Mouse (Mus musculus) megakaryocyte, adult 5-6 weeks (primary cell): ENCODE measurements at regions not wholly inside any gene's neighbourhood (a gene's known extent, or its start where the extent isn't known, plus 50 kb on each side); places are given as distances from the start of the nearest gene placed in this dataset.

Experiments
- ATAC-seq: 2 replicates; pipeline ENCODE4 v1.8.0; 2016; ENCODE audit warnings: mild to moderate bottlenecking, inconsistent platforms; ENCODE audit not compliant: poor library complexity, severe bottlenecking

DNA sequence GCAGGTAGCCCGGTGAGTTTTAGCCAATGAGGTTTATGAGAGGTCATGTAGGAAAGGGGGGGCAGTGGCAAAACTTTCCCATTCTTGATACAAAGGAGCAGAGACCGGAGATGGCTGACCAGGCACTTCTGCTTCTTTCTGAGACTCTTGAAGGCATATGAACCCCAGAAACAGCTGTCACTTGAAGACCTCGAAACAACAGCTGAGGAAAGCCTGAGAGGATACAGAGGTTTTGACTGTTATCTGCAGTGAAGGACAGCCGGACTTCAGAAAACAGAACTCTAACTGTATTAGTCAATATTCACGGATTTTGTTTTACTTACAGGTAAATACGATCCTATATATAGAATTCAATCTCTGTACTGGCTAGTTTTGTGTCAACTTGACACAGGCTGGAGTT, 50.0 kb upstream of the Tiparp start:
- no peak for ATAC-seq

DNA sequence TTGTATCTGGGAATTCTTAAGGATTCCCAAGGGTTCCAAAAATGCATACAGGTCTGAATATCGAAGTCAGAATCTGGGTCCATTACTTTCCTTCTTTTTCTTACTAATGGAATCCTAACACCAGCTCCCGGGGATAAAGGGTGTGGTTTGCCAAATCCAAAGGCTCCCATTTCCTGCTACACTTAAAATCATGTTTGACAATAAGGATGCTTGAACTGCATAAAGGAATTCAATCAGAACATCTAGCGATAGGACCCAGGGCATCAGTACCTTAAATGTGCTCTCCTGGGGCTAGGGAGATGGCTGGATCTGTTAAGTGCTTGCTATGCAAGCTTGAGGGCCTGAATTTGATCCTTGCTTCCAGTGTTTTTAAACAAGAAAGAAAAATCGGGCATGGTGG, 51.1 kb upstream of the Tiparp start:
- no peak for ATAC-seq

DNA sequence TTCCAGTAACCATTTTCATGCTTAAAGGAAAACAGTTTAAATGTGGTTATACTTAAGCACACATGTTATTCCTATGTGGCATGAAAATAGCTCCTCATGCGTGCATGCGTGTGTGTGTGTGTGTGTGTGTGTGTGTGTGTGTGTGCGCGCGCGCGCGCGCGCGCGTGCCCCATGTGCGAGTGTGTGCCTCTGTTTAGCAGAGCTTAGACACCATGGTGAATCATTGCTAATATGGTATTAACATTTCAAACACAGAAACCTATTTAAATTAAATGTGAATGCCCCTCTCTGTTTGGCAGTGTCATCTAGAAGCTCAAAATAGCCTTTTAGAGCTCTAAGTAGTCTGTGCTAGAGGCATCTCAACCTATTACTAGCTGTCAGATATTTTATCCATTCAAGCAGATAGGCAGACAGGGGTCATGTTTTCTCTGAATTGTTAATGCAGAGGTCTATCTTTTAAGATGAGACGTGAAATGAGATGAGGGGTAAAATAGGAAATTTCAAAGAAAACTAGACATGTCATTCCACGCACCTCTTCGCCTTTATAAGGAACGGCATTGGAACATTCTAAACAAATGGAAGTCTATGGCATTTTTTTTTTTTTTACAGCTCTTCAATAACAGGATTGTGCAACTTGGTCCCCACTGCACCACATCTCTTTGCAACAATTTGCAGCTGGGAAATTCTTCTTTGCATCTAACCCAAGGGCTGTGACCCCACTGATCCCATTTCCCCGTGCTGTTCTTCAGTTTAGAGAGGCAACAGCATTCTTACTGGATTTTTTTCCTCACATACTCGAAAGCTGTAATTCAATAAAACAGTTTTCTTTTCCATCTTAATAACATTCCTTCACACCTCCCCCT, 51.9 kb upstream of the Tiparp start:
- ATAC-seq: no peak

DNA sequence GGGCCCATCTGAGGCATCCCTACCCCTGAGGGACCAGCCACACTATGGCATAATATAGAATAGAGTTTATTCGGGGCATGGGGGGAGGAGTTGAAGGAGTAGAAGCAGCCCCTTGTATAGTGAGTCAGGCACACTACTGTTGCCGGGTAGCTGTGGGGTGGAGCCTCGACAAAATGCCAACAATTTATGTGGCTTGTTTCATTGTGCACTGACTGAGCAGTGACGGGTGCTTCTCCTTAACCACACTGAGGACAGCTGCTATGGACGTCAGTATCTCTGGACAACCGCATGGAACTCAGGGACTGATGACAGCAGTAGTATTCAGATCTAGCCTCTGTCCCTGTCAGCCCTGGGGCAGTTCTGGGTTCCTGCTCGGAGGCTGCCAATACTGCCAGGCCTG, 53.6 kb upstream of the Tiparp start:
- no peak for ATAC-seq

DNA sequence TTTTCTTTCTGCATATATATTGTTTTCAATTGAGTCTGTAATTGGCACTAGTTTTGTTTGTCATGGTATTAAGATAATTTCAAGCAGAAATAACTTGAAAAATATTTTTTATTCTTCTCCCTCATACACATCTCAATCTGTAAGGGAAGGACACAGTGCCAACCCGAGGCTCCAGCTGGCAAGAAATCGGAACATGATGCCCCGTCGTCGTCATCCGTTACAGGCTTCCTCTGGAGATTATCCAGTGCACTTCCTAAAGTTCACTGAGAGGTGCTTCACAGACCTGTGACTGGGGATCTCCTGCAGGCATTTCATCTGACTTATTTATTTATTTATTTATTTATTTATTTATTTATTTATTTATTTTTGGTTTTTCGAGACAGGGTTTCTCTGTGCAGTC, 56.4 kb upstream of the Tiparp start:
- ATAC-seq: no peak

DNA sequence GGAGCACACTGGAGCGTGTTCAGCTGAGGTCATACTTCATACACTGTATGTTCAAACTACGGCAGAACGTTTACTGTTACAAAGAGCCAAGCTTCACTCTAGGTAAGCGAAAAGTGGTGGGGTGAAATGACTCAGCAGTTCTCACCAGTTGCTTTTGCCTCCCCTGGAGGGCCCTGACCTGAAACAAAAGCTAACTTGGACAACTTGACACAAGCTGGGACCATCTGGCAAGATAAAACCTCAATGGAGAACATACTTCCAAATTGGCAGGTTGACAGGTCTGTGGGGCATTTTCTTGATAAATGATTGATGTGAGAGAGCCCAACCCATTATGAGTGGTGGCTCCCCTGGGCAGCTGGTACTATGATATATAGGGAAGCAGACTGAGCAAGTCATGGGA, 59.0 kb upstream of the Tiparp start:
- ATAC-seq: no peak

DNA sequence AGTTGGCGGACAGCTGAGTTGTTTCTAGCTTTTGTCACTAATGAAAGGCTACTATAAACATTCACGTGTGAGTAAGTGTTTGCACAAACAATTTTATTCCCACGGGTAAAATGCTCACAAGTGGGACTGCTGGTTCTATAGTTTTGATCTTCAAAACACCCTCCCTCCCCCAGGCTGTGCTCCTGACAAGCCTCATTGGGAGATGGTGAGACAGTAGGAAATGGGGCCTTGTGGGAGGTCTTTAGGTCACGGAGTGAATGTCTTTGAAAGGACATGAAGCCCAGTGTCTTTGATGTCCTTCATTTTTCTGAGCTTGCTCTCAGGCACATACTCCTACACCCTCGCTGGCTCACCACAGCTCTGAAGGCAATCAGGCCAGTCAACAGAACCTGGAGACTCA, 63.4 kb upstream of the Tiparp start:
- ATAC-seq: peak; percentile 33; the same call in 1 of the 2 replicates

DNA sequence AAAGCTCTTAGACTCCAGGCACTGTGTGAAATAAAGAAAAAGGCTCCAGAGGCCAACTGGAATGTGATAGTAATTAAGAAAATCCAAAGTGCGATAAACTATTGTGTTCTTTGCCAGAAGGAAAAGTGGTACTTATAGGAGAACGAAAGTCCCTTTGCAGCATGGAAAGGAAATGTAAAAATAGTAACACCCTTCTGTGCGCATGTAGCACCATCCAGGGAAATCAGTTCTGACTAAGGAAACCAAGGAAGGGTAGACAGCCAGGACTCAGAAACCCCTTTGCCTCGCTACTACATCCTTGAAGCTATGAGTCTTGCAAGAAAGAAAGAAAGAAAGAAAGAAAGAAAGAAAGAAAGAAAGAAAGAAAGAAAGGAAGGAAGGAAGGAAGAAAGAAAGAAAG, 67.3 kb upstream of the Tiparp start:
- ATAC-seq: no peak

DNA sequence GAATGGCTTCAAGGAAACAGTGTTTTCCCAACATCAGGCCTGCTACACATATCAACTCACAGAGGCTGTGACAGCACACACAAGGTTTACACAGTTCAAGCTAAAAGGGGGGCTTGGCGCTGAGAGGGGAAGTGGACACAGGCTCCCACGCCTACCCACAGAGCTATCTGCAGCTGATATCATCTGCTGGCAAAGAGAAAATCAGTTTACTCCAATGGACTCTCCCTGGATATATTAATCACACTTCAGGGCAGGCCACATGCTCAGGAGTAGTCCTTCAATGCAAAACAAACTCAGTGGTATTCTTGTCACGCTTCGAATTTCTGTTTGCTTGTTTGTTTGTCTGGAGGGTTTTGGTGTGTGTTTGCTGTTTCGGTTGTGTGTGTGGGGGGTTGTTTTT, 67.3 kb upstream of the Ssr3 start:
- ATAC-seq: no peak

DNA sequence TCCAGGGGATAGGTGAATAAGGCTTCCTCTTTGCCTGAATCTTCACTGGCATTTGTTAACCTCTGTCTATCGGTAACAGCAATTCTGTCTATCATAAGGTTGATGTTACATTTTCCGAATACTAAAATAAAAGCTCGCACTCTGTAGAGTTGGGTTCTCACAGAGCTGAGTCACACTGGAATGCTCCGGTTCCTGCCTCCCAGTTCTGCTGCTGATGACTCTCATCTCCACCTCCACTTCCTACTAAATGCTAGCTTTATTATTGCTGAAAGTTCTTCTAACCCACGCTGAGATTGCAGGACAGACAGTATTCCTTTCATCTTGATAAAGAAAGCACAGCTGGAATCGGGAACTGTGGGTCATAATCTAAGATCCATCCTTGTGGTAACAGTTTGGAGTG, 65.5 kb upstream of the Ssr3 start:
- no peak for ATAC-seq

DNA sequence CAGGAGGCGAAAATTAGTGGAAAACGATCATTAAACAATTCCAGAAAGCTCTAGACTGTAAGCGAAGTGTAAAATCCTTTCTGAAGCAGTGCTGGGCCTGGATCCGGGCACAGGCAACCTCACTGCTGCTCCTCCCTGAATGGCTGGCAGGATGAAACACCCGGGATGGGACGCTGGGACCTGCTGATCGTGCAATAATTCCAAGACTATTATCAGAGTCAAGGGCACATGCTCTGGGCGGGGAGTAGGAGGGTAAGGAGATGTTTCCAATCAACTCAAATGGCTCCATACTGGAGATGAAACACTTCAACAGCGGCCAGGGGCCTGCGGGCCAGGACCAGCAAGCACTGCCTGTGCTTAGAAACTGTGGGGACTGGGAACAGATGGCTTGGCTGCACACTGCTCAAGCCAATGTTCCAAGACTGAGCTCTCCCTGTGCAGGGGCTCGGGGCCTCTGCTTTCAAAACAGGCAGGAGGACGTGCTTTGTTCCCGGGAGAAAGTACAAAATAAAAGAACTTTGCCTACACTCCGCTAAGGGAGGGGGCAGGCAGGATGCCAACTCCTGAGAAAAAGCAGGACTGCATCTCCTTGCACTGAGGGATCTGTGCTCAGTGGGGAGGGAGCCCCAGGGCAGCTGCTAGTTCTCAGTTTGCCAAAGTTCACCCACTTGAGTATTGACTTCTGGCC, 63.3 kb upstream of the Ssr3 start:
- ATAC-seq: no peak

DNA sequence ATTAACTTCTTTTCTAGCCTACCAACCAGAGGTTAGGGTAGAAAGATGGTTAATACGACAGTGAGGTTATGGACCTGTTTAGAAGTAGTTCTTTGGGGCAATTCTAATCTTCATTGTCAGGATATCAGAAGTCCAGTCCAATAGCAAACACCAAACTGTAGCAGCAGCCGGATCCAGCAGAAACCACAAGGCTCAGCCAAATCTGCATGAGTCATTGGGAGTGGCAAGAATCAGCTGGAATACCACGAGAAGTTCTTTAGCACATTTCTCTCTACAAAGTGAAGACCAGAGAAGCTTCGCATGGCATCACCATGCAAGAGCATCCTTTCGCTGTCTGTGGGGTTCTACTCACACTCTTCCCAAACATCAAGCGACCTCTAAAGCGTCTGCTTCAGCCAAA, 61.9 kb upstream of the Ssr3 start:
- no peak for ATAC-seq

DNA sequence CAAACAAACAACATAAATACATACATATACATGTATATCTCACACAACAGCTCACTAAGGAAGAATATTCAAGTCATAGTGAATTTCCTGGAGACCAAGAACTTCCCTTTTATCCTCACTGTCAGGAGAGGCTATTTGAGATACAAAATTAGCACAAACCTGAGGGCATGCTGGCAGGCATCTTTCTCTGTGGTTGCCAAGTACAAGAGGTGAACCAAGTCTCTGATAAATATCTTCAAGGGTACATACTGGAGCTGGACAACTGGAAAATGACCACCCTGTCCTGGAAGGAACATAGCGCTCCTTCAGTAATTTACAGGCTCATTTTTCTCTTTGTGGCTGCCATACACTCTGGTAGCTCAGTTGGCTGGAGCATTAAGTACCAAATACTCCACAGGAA, 56.8 kb upstream of the Ssr3 start:
- no peak for ATAC-seq

DNA sequence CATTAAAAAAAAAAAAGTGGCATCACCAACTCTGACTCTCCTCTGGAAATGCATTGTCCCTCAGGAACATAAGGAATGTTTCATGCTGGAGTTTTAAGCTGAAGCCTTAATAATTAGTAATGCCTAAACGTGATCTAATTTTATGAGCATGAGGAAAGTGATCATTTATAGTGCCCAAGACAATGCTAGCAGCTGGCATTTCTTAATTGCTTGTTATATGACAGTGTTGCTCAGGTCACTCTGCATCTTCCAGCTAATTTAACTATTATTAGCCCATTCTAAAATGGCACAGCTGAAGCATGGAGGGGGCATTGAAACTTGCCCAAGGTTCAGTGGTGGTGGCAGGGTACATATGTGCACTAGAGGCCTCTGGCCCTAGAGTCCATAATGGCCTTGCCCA, 51.3 kb upstream of the Ssr3 start:
- no peak for ATAC-seq

DNA sequence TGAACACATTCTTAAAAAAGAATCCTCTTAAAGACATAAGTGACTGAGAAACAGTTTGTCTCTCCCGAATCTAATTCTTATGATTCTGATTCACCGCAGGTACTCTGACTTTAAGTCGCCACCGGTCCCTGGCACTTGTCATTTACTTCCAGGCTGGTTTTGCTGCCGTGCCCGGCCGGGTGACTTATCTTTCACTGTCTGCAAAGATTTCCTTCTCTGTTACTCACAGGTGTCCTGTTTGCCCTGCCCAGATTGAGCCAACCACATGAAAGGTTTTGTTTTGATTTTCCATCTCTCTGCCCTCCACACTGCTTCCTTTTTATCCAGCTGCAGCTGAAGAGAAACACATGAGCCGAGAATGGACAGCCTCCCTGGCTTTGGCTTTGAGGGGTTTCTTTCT, 50.5 kb upstream of the Ssr3 start:
- ATAC-seq: no peak

DNA sequence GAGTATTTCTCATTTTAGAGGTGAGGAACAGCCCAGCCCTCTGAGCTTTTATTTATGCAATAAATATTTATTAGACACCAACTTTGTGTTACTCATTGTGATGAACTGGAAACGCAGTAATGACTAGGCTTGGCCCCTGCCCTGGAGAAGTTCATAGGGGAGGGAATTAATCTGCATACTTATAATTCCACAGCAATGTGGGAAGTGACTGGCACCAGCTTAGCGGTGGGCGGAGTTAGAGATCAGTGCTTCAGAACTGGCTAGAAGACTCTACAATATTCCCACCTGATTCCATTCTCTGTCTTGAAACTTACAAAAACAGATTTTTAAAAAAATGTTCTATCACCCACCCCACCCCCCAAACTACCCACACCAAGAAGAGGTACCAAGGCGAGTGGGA, 49.8 kb upstream of the Ssr3 start:
- ATAC-seq: no peak
